Mouse (Mus musculus): Measurements from ENCODE around the gene Negr1.

DNA sequence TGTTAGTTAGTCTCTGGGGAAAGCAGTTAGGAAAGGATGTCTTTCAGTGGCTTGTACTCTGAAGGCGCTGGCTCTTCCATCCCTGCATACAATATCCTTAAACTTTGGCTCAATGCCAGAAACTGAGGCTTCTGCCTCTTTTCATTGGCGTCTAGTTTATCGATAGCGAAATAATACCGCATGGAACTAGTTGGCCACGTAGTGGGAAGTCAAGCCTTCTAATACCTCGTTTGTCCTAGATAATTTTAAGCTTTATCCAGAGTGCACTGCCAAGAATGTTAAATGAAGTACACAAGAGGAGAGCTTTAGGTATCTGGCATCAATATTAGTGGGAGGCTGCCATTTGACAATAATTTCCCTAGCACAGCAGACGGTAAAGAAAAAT, 2.2 kb upstream of the Negr1 start:
- no peak for TF ChIP-seq FOSL1 (IDR thresholded peaks at IDR 0.05; ENCODE audit: insufficient read depth, low read length, poor library complexity, severe bottlenecking)
- TF ChIP-seq CTCF (IDR thresholded peaks at IDR 0.05; ENCODE audit: control insufficient read depth, insufficient read depth, insufficient read length), result no peak
- no peak for TF ChIP-seq MYOG (IDR thresholded peaks at IDR 0.05; ENCODE audit: control insufficient read depth, extremely low read depth, insufficient read length)
- no peak for TF ChIP-seq USF1 (IDR thresholded peaks at IDR 0.05; ENCODE audit: low read depth)
- TF ChIP-seq MAX (IDR thresholded peaks at IDR 0.05), result no peak
